10 mouse cellular contexts compared by ENCODE assay signal in the genomic region with DNA sequence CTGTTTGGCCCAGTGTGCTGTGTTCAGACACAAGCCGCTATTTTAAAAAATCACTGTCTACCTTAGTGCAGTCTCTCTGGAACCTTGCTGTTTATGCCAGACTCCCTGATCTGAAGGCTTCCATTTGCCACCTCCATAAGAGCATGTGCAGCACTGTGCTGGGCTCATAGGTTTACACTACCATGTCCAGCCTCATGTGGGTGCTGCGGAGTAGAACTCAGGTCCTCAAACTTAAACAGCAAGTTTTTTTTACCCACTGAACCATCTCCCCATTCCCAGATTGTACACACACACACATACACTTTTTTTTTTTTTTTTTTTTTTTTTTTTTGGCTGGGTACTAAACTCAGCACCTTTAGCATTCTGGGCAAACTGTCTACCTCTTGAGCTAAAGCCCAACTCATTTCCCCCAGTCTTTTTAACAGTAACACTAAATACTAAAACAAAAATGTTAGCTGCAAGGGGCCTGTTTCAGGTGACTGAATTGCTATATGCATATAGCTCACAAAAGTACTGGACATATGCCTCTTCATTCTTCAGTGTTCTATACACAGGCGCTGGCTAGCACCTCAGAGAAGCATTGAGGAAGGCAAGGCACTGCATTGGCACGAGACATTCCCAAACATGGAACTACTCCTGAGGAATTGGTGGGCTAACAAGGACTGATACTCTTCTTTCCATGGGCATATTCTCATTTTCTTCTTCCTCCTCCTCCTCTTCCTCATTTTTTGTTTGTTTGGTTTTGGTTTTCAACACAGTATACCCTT. TPM values are rescaled to one million over a fixed set of nuclear protein-coding genes. Genes with fewer than 3 reads are reported as not detected.
DNase-seq lines count a peak whose midpoint lies in the region; ATAC-seq and TF ChIP-seq lines count a peak whose summit lies in the region.
"Had no signal": no experiment of that assay in that cellular context is flagged by ENCODE, and none has a peak within 500 bp of the region (broad histone marks: within the 10 kb centered on the region; RNA-seq: fewer than 3 reads in every experiment).

No protein-coding gene starts in this region.

- no peaks in the 10 kb centered on the region for H3K9me3 ChIP-seq in heart, postnatal 0 days (replicated peaks; ENCODE audit: control insufficient read depth, low read length)
- H3K9me3 ChIP-seq in heart, embryonic 10.5 days: no peaks in the 10 kb centered on the region
- H3K9me3 ChIP-seq: neural tube, embryonic 12.5 days had no signal

- H3K79me2 ChIP-seq in liver, adult 2 months (ENCODE audit: control insufficient read depth, insufficient read depth, low read length): no peaks in the 10 kb centered on the region

- H3K27me3 ChIP-seq in heart, postnatal 0 days (ENCODE audit: control insufficient read depth, insufficient read depth, low read length): no peaks in the 10 kb centered on the region
- peaks cover 19% of the 10 kb centered on the region for H3K27me3 ChIP-seq in heart, embryonic 10.5 days (ENCODE audit: insufficient read depth, poor library complexity, severe bottlenecking)
- no peaks in the 10 kb centered on the region for H3K27me3 ChIP-seq in liver, adult 2 months (ENCODE audit: control insufficient read depth, insufficient read depth, low read length)

- no peak overlapping the region for H3K9ac ChIP-seq in heart, postnatal 0 days (replicated peaks; ENCODE audit: low read depth, low read length)
- H3K9ac ChIP-seq in liver, adult 2 months (ENCODE audit: low read depth, low read length): no peak overlapping the region

- WGBS in heart, postnatal 0 days: 76% methylated on average over 4 of the region's 4 CpGs
- whole genome bisulfite sequencing in heart, embryonic 10.5 days: 69% methylated on average over 4 of the region's 4 CpGs
- 90% methylated on average over 4 of the region's 4 CpGs for WGBS in liver, adult 2 months

- TF ChIP-seq EP300 in heart, postnatal 0 days (IDR thresholded peaks at IDR 0.05; ENCODE audit: low read depth): no peak

- TF ChIP-seq POLR2A in brain, embryonic 14.5 days (IDR thresholded peaks at IDR 0.05; ENCODE audit: borderline replicate concordance, extremely low read depth, insufficient read depth, insufficient read length, poor library complexity, severe bottlenecking): no peak
- TF ChIP-seq POLR2A in liver, adult 2 months (IDR thresholded peaks at IDR 0.05; ENCODE audit: extremely low read depth, insufficient read depth, low read length): no peak

- no peak overlapping the region for H3K4me2 ChIP-seq in heart, postnatal 0 days (ENCODE audit: low read depth, low read length)

- no peak overlapping the region for H3K4me3 ChIP-seq in heart, postnatal 0 days (ENCODE audit: low read depth, low read length)
- H3K4me3 ChIP-seq in heart, embryonic 10.5 days: no peak overlapping the region
- no peak overlapping the region for H3K4me3 ChIP-seq in liver, adult 2 months (ENCODE audit: insufficient read depth, low read depth, low read length)

- H3K36me3 ChIP-seq in heart, postnatal 0 days (replicated peaks; ENCODE audit: control insufficient read depth, insufficient read depth, low read length): no peaks in the 10 kb centered on the region
- H3K36me3 ChIP-seq in heart, embryonic 10.5 days: no peaks in the 10 kb centered on the region
- no peaks in the 10 kb centered on the region for H3K36me3 ChIP-seq in liver, adult 2 months (ENCODE audit: control insufficient read depth, insufficient read depth, low read length)
- H3K36me3 ChIP-seq: neural tube, embryonic 12.5 days had no signal

- DNase-seq in heart, postnatal 0 days (ENCODE audit: low spot score): no peak
- no peak for DNase-seq in heart, embryonic 10.5 days (ENCODE audit: low spot score)
- peak; percentile 32 to 43 for DNase-seq in B cell, adult 2 months
- DNase-seq in brain, embryonic 14.5 days (ENCODE audit: low read depth): peak; percentile 49
- DNase-seq in liver, adult 2 months (ENCODE audit: extremely low read depth, low read depth, low spot score): peak; percentile 47
- DNase-seq in cerebellum, postnatal 25 days: no peak
- DNase-seq in left cerebral cortex, adult 9 months (ENCODE audit: low spot score in 2 of 2): no peak
- no peak for DNase-seq in urinary bladder, postnatal 14 days (ENCODE audit: low spot score)

- H3K4me1 ChIP-seq in heart, postnatal 0 days (ENCODE audit: control insufficient read depth, insufficient read depth): no peaks in the 10 kb centered on the region
- peaks cover 3% of the 10 kb centered on the region; the same call in 1 of the 2 replicates for H3K4me1 ChIP-seq in heart, embryonic 10.5 days
- H3K4me1 ChIP-seq in liver, adult 2 months (ENCODE audit: control insufficient read depth, insufficient read depth, low read length): peaks cover 5% of the 10 kb centered on the region
- H3K4me1 ChIP-seq: neural tube, embryonic 12.5 days had no signal

- H3K27ac ChIP-seq in heart, postnatal 0 days (ENCODE audit: low read depth): no peak overlapping the region
- no peak overlapping the region for H3K27ac ChIP-seq in heart, embryonic 10.5 days
- no peak overlapping the region for H3K27ac ChIP-seq in liver, adult 2 months (replicated peaks; ENCODE audit: insufficient read depth, low read depth, low read length)
- H3K27ac ChIP-seq: neural tube, embryonic 12.5 days had no signal

- ATAC-seq in heart, postnatal 0 days (ENCODE audit: insufficient read depth, low read depth): no peak

- TF ChIP-seq CTCF in heart, postnatal 0 days (IDR thresholded peaks at IDR 0.05; ENCODE audit: low read depth): peak; percentile 15; the same call in 1 of the 2 replicates
- TF ChIP-seq CTCF in brain, embryonic 14.5 days (IDR thresholded peaks at IDR 0.05; ENCODE audit: borderline replicate concordance, extremely low read depth, insufficient read depth, insufficient read length): peak; percentile 23; the same call in 1 of the 2 replicates
- TF ChIP-seq CTCF in liver, adult 2 months (IDR thresholded peaks at IDR 0.05; ENCODE audit: low read depth, low read length): peak; percentile 22; the same call in 1 of the 2 replicates

RNA-seq across cellular contexts. Expression of a gene that starts 5.8 kb away (rescaled TPM):
- total RNA-seq in heart, postnatal 0 days (2014; rRNA removed; ENCODE audit: low replicate concordance): not detected in 2 replicates
- polyA plus RNA-seq in heart, postnatal 0 days (2015; fragmentation: Nextera tagmentation; extraction: Ambion mirVana): not detected in 2 replicates
- 0.07 TPM in 1 of 2 replicates, not detected in the other for polyA plus RNA-seq in heart, embryonic 10.5 days (2016; fragmentation: Nextera tagmentation; extraction: Ambion mirVana)
- 0.11 and 0.13 TPM in 2 replicates for polyA plus RNA-seq in brain, embryonic 14.5 days (2012; rRNA removed)
- total RNA-seq in liver, adult 2 months (2014; rRNA removed): 0.07 TPM in 1 of 2 replicates, not detected in the other
- polyA plus RNA-seq in liver, adult 2 months (2012; rRNA removed): 0.04 TPM in 1 of 2 replicates, not detected in the other
- polyA plus RNA-seq: heart, embryonic 16.5 days; neural tube, embryonic 12.5 days had no signal

RNA-seq across cellular contexts. Expression of a gene that starts 8.0 kb away (rescaled TPM):
- total RNA-seq in heart, postnatal 0 days (2014; rRNA removed; ENCODE audit: low replicate concordance): 14.9 and 18.3 TPM in 2 replicates
- 15.1 and 17.2 TPM in 2 replicates for polyA plus RNA-seq in heart, postnatal 0 days (2015; fragmentation: Nextera tagmentation; extraction: Ambion mirVana)
- 24.9 and 25.6 TPM in 2 replicates for polyA plus RNA-seq in heart, embryonic 10.5 days (2016; fragmentation: Nextera tagmentation; extraction: Ambion mirVana)
- 16.0 and 20.6 TPM in 2 replicates for polyA plus RNA-seq in brain, embryonic 14.5 days (2012; rRNA removed)
- total RNA-seq in liver, adult 2 months (2014; rRNA removed): 8.8 and 10.5 TPM in 2 replicates
- 3.3 and 5.1 TPM in 2 replicates for polyA plus RNA-seq in liver, adult 2 months (2012; rRNA removed)

RNA-seq across cellular contexts. Expression of a gene that starts 46.1 kb away (rescaled TPM):
- total RNA-seq in heart, postnatal 0 days (2014; rRNA removed; ENCODE audit: low replicate concordance): 18.9 and 29.6 TPM in 2 replicates
- polyA plus RNA-seq in heart, postnatal 0 days (2015; fragmentation: Nextera tagmentation; extraction: Ambion mirVana): 8.4 and 8.5 TPM in 2 replicates
- polyA plus RNA-seq in heart, embryonic 10.5 days (2016; fragmentation: Nextera tagmentation; extraction: Ambion mirVana): 28.4 and 40.3 TPM in 2 replicates
- 3.7 and 7.3 TPM in 2 replicates for polyA plus RNA-seq in brain, embryonic 14.5 days (2012; rRNA removed)
- 1.4 and 3.0 TPM in 2 replicates for total RNA-seq in liver, adult 2 months (2014; rRNA removed)
- 0.26 and 0.39 TPM in 2 replicates for polyA plus RNA-seq in liver, adult 2 months (2012; rRNA removed)

RNA-seq across cellular contexts. Expression of a gene that starts 50.4 kb away (rescaled TPM):
- not detected in 2 replicates for total RNA-seq in heart, postnatal 0 days (2014; rRNA removed; ENCODE audit: low replicate concordance)
- polyA plus RNA-seq in heart, postnatal 0 days (2015; fragmentation: Nextera tagmentation; extraction: Ambion mirVana): not detected in 2 replicates
- polyA plus RNA-seq in heart, embryonic 10.5 days (2016; fragmentation: Nextera tagmentation; extraction: Ambion mirVana): not detected in 2 replicates
- 0.05 TPM in 1 of 2 replicates, not detected in the other for polyA plus RNA-seq in brain, embryonic 14.5 days (2012; rRNA removed)
- not detected in 2 replicates for total RNA-seq in liver, adult 2 months (2014; rRNA removed)
- polyA plus RNA-seq in liver, adult 2 months (2012; rRNA removed): not detected in 2 replicates
- polyA plus RNA-seq: heart, embryonic 16.5 days; neural tube, embryonic 12.5 days had no signal

RNA-seq across cellular contexts. Expression of a gene that starts 53.8 kb away (rescaled TPM):
- total RNA-seq in heart, postnatal 0 days (2014; rRNA removed; ENCODE audit: low replicate concordance): not detected in 2 replicates
- 0.18 and 0.45 TPM in 2 replicates for polyA plus RNA-seq in heart, postnatal 0 days (2015; fragmentation: Nextera tagmentation; extraction: Ambion mirVana)
- polyA plus RNA-seq in heart, embryonic 10.5 days (2016; fragmentation: Nextera tagmentation; extraction: Ambion mirVana): 1.1 and 1.5 TPM in 2 replicates
- polyA plus RNA-seq in brain, embryonic 14.5 days (2012; rRNA removed): 0.35 and 0.63 TPM in 2 replicates
- total RNA-seq in liver, adult 2 months (2014; rRNA removed): 0.09 TPM in 1 of 2 replicates, not detected in the other
- not detected in 2 replicates for polyA plus RNA-seq in liver, adult 2 months (2012; rRNA removed)

Comparison
In these comparisons a context has a peak if more than half of its experiments do, and no peak if none do; other contexts are left out.
1. DNase-seq: peak in B cell, adult 2 months (2 of 2), brain, embryonic 14.5 days (single experiment) and liver, adult 2 months (single experiment); none in heart, postnatal 0 days (single experiment), heart, embryonic 10.5 days (single experiment), cerebellum, postnatal 25 days (0 of 2), left cerebral cortex, adult 9 months (0 of 2) and urinary bladder, postnatal 14 days (single experiment).
2. Peak in every context shown above with its lines, with median percentiles within 50 percentile points of each other: CTCF ChIP-seq.